Mouse (Mus musculus) liver, embryonic 16.5 days (tissue): ENCODE data around the gene Rmdn3. TPM values are rescaled to one million over a fixed set of nuclear protein-coding genes. Genes with fewer than 3 reads are reported as not detected.

Experiments
- ATAC-seq: fragments of 200-750 bp; cut with Nextera tagmentation; 2 replicates; pipeline ENCODE4 v1.8.0; 2017; ENCODE audit warnings: low read depth, mild to moderate bottlenecking, moderate number of reproducible peaks, moderate library complexity
- H3K27ac ChIP-seq: fragments of 300-500 bp; sonication (generic); 2 replicates; pipeline ENCODE4 v1.5.1; 2014; ENCODE audit warnings: mild to moderate bottlenecking, low read length
- H3K27me3 ChIP-seq: fragments of 300-500 bp; sonication (generic); 2 replicates; pipeline ENCODE4 v1.6.1; 2014; ENCODE audit warnings: low read depth, low read length, mixed read lengths; ENCODE audit not compliant: control insufficient read depth, insufficient read depth
- H3K36me3 ChIP-seq: fragments of 300-500 bp; sonication (generic); 2 replicates; pipeline ENCODE4 v1.6.1; 2014; ENCODE audit warnings: mild to moderate bottlenecking; ENCODE audit not compliant: control insufficient read depth, insufficient read depth
- H3K4me1 ChIP-seq: fragments of 300-500 bp; sonication (generic); 2 replicates; pipeline ENCODE4 v1.6.1; 2014; ENCODE audit warnings: low read depth, low read length, mixed read lengths; ENCODE audit not compliant: control insufficient read depth
- H3K4me2 ChIP-seq: fragments of 300-500 bp; sonication (generic); 2 replicates; pipeline ENCODE4 v1.6.1; 2014; ENCODE audit warnings: low read depth, low read length, mixed read lengths
- H3K4me3 ChIP-seq: fragments of 300-500 bp; sonication (generic); 2 replicates; pipeline ENCODE4 v1.5.1; 2014; ENCODE audit warnings: low read depth, mild to moderate bottlenecking, low read length
- H3K9ac ChIP-seq: fragments of 300-500 bp; sonication (generic); 2 replicates; pipeline ENCODE4 v1.6.1; 2014; ENCODE audit warnings: low read depth, low read length
- H3K9me3 ChIP-seq: fragments of 300-500 bp; sonication (generic); replicated peaks from 2 replicates; pipeline ENCODE4 v1.6.1; 2016; ENCODE audit warnings: low read length; ENCODE audit not compliant: control insufficient read depth
- WGBS: fragments of 180-500 bp; shearing (Covaris S2); extraction: QIAGEN DNeasy Blood & Tissue Kit; methylation state at CpG from one replicate; pipeline ENCODE4 v1.1.7; 2014; ENCODE audit not compliant: insufficient replicate concordance; 5-methylcytosine and 5-hydroxymethylcytosine counted together
- polyA plus RNA-seq: library from polyadenylated mRNA; unstranded; fragments of >200 nt; fragmentation: Nextera tagmentation; extraction: Ambion mirVana; gene quantifications from 2 replicates; pipeline ENCODE4 v1.2.1, GENCODE M21; 2015

Rmdn3 gene
- polyA plus RNA-seq, 1 experiment from 2014 or later, result 44.1 TPM

DNA sequence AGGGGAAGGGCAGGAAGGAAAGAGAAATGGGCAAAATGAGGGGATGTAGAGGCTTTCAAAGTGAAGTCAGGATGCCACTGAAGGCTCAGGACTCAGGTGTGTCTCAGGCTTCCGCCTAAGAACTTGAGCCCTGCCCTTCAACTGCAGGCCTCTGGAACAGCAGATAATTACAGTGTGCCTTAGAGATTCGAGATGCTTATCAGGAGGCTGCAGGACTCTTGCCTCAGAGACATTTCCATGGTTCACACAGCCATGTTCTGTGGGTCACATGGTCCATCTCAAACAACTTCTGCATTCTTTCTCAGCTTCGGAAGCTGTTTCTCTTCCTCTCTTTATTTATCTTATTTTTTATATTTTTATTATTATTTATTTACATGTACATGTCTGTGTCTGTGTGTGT, 6.3 kb upstream of the Rmdn3 start:
- peak; percentile 26; the same call in 1 of the 2 replicates for ATAC-seq
- peak overlapping the region; percentile 11; the same call in 1 of the 2 replicates for H3K9ac ChIP-seq
- 23% methylated on average over 3 of the region's 3 CpGs for WGBS

DNA sequence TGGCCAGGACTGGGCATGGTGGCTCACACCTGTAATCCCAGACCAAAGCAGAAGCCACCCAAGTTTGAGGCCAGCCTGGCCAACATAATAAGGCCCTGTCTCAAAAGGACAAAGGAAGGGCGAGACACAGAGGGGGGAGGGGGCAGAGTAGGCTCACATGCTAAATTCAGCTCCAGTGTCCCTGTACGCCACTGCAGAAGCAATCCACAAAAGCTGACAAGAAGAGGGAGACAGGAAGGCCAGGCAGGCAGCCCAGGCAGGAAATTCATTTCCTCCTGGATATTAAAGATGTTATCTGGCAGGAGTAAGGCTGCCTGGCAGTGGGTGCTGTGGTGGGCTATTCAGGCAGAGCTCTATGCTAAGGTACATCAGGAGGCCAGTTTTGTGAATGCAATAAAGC, 4.4 kb upstream of the Rmdn3 start:
- no peak overlapping the region for H3K4me2 ChIP-seq
- no peak overlapping the region for H3K27ac ChIP-seq
- H3K9ac ChIP-seq, result no peak overlapping the region
- WGBS, result 55% methylated on average over 2 of the region's 2 CpGs
- H3K9me3 ChIP-seq, result no peaks in the 10 kb centered on the region
- ATAC-seq, result no peak
- peaks cover 5% of the 10 kb centered on the region; the same call in 1 of the 2 replicates for H3K27me3 ChIP-seq
- peaks cover 14% of the 10 kb centered on the region for H3K4me1 ChIP-seq
- no peak overlapping the region for H3K4me3 ChIP-seq
- H3K36me3 ChIP-seq, result no peaks in the 10 kb centered on the region

More for the DNA sequence above, 6.3 kb upstream of the Rmdn3 start:
- Histone ChIP-seq H3K4me3 (no peak overlapping the region), H3K27ac (no peak overlapping the region), H3K9me3 (no peaks in the 10 kb centered on the region), H3K36me3 (no peaks in the 10 kb centered on the region), H3K27me3 (peaks cover 22% of the 10 kb centered on the region), H3K4me2 (0 out of 2 replicates have a peak overlapping the region, but pooled peaks have one; percentile 14), H3K4me1 (peaks cover 20% of the 10 kb centered on the region)

DNA sequence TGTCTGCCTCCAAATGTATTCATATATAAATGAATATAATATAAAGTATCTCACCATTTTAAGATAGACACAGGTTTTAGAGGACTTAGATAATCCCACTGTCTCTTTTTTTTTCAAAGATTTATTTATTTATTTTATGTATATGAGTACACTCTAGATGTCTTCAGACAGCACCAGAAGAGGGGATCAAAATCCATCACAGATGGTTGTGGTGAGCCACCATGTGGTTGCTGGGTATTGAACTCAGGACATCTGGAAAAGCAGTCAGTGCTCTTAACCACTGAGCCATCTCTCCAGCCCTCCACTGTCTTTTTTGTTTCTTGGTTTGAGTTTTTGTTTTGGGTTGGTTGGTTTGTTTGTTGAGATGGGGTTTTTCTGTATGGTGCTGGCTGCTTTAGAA, 1.0 kb upstream of the Rmdn3 start:
- Histone ChIP-seq H3K9ac (no peak overlapping the region), H3K4me1 (peaks cover 32% of the 10 kb centered on the region), H3K9me3 (no peaks in the 10 kb centered on the region), H3K27me3 (no peaks in the 10 kb centered on the region), H3K36me3 (peaks cover 13% of the 10 kb centered on the region), H3K4me3 (no peak overlapping the region), H3K27ac (no peak overlapping the region), H3K4me2 (0 out of 2 replicates have a peak overlapping the region, but pooled peaks have one; percentile 77)
- ATAC-seq, result no peak

DNA sequence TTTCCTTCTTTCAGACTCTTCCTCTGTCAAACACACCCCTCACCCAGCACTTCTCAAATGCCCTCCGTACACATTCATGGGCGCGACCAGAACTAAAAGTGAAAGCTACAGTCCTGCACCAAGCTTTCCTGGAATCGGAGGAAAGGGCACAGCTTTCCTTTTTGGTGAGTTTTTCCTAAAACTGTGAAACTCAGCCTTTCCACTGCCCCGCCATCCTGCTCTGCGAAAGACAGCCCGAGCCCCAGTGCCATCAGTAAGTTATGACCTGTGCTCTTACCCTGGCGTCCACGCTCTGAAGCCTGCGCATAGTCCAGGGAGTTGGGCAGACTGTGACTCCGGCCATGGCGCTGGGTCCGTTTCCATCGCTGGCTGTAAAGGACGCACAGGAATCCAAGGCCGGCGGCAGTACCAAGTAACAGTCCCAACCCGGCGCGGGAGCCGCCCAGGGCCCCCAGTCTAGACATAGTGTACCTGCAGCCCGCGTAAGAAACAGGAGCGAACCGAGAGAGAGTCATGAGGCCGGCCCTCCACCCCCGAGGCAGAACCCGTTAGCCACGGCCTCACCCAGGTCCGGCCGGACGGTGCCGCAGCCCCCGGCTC, 653 bp downstream of the Rmdn3 start:
- peaks cover 26% of the 10 kb centered on the region for H3K36me3 ChIP-seq
- peak overlapping the region; percentile 77 for H3K4me2 ChIP-seq
- peaks cover 38% of the 10 kb centered on the region for H3K4me1 ChIP-seq
- H3K27me3 ChIP-seq, result no peaks in the 10 kb centered on the region
- H3K9me3 ChIP-seq, result no peaks in the 10 kb centered on the region
- H3K9ac ChIP-seq, result peak overlapping the region; percentile 96
- H3K4me3 ChIP-seq, result peak overlapping the region; percentile 99
- peak overlapping the region; percentile 97 for H3K27ac ChIP-seq
- ATAC-seq, result peak; percentile 23
- WGBS, result under 1% methylated on average over 34 of the region's 34 CpGs

DNA sequence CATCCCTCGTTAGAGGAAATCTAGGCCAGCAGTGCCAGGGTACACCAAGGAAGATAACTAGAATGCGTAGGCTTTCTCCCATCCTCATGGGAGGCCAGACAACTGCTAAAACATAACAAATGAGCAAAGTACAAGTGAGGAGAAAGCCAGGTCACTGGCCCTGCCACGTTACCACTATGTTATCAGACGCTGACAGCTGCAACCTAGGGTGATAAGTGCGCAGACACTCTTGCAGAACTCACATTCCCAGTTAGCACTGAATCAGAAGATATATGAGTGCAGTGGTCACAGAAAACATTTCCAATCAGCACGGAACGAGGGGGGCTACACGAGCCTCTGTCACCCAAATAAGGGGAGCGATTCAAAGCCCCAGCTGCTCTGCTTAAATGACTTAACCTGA, 1.4 kb downstream of the Rmdn3 start:
- ATAC-seq, result peak; percentile 86

DNA sequence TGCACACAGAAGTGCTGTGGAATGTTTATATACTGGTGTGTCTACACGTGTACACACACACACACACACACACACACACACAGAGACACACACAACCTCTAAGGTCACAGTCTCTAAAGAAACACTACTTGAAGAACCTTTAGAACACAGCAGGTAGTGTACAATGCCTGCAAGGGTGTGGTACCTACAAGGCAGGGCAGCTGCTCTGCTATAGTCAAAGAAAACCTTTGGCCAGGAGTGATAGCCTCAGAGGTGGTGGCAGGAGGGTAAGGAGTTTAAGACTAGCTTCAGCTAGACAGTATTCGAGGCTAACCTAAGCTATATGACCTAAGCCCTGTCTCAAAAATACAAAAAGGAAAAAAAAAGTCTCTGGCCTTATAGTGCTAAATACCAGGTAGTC, 2.2 kb downstream of the Rmdn3 start:
- Histone ChIP-seq H3K36me3 (peaks cover 36% of the 10 kb centered on the region), H3K9me3 (no peaks in the 10 kb centered on the region), H3K4me2 (peak overlapping the region; percentile 77), H3K27ac (peak overlapping the region; percentile 97), H3K4me3 (peak overlapping the region; percentile 99), H3K4me1 (peaks cover 38% of the 10 kb centered on the region), H3K9ac (peak overlapping the region; percentile 96), H3K27me3 (no peaks in the 10 kb centered on the region)
- WGBS, result 50% methylated on average over 2 of the region's 2 CpGs
- ATAC-seq, result peak; percentile 25

More for the DNA sequence above, 1.4 kb downstream of the Rmdn3 start:
- Histone ChIP-seq H3K9me3 (no peaks in the 10 kb centered on the region), H3K4me1 (peaks cover 38% of the 10 kb centered on the region), H3K27me3 (no peaks in the 10 kb centered on the region), H3K4me3 (peak overlapping the region; percentile 99), H3K27ac (peak overlapping the region; percentile 97), H3K36me3 (peaks cover 32% of the 10 kb centered on the region), H3K9ac (peak overlapping the region; percentile 96), H3K4me2 (peak overlapping the region; percentile 77)
- WGBS, result 14% methylated on average over 9 of the region's 9 CpGs

DNA sequence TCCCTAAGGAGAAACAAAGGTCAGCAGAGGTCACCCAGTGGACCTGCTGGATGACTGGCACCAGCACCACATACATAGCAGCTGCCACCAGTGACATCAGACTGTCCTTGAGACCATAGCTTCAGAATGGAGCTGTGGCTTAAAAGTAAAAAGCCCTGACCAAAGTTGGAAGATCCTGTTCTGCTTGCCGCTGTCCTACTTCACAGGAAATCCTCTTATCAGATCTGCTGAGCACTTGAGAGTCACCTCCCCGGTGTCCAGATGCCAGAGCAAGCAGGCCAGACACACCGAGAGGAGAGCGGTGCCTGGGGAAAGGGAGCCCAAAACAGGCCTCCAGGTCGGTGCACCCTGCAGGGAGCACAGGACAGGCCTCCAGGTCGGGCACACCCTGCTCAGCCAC, 4.6 kb downstream of the Rmdn3 start:
- Histone ChIP-seq H3K4me1 (peaks cover 34% of the 10 kb centered on the region), H3K27ac (0 out of 2 replicates have a peak overlapping the region, but pooled peaks have one; percentile 16), H3K4me3 (no peak overlapping the region), H3K27me3 (no peaks in the 10 kb centered on the region), H3K4me2 (no peak overlapping the region), H3K9me3 (no peaks in the 10 kb centered on the region), H3K36me3 (peaks cover 55% of the 10 kb centered on the region), H3K9ac (no peak overlapping the region)
- ATAC-seq, result no peak
- WGBS, result 54% methylated on average over 6 of the region's 6 CpGs

DNA sequence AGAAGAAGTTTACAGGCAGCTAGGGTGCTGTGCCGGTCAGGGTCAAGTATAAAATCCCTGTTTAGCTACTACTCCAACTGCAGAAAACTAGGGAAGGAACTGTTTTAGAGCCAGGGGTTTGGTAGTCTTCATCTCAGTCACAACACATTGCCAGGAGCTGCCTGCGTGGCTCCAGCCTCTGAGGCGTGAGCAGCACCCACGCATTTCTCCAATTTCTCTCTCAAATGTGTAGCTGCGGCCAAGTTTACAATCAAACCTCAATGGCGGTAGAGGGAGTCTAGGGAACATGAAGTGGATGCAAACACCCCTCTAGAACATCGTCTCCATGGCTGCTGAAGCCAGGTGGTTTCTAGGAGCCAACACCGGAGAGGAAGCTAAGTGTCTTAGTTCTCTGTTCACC, 9.1 kb downstream of the Rmdn3 start:
- Histone ChIP-seq H3K27ac (no peak overlapping the region), H3K4me2 (no peak overlapping the region), H3K27me3 (no peaks in the 10 kb centered on the region), H3K4me1 (peaks cover 8% of the 10 kb centered on the region), H3K9ac (no peak overlapping the region), H3K9me3 (no peaks in the 10 kb centered on the region; the same call in 1 of the 2 replicates), H3K36me3 (peaks cover 69% of the 10 kb centered on the region), H3K4me3 (no peak overlapping the region)
- no peak for ATAC-seq
- 88% methylated on average over 8 of the region's 8 CpGs for WGBS

DNA sequence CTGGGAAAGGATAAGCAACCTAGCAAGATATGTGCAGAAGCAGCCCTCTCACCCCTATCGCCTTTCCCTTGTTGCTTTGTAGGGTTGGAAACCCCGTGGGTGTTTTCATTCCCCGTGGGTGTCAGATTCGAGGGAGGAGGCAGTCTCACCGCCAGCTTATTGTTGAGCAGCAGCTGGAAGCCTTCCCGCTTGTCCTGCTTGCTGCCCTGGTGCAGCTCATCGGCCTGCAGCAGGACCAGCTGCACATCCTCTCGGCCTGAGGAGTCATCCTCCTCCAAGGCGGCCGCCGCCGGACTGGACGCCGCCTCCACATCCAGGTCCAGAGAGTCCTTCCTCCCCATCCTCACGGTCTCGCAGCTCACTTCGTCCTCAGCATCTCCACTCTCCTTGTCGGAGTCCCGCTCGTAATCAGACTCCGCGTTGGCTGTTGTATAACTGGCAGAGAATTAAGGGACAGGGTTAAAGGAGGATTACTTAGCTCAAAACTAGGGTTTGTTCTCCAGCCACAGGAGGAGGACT, 9.6 kb downstream of the Rmdn3 start:
- Histone ChIP-seq H3K9me3 (no peaks in the 10 kb centered on the region; the same call in 1 of the 2 replicates), H3K27me3 (no peaks in the 10 kb centered on the region), H3K4me1 (peaks cover 5% of the 10 kb centered on the region), H3K27ac (no peak overlapping the region), H3K9ac (no peak overlapping the region), H3K4me3 (no peak overlapping the region), H3K4me2 (no peak overlapping the region), H3K36me3 (peaks cover 71% of the 10 kb centered on the region)
- WGBS, result 93% methylated on average over 22 of the region's 22 CpGs
- ATAC-seq, result no peak
